ENCODE assay signal across 10 mouse cellular contexts in genomic region chr4:129785178-129785577, GRCm38 (mm10). TPM values are rescaled to one million over a fixed set of nuclear protein-coding genes. Genes with fewer than 3 reads are reported as not detected.
DNase-seq lines count a peak whose midpoint lies in the region; ATAC-seq lines count a peak whose summit lies in the region.
"Had no signal": no experiment of that assay in that cellular context is flagged by ENCODE, and none has a peak within 500 bp of the region (broad histone marks: within the 10 kb centered on the region; RNA-seq: fewer than 3 reads in every experiment).

No protein-coding gene starts in this region.

- H3K4me3 ChIP-seq in kidney, embryonic 15.5 days (replicated peaks), result no peak overlapping the region
- H3K4me3 ChIP-seq: embryonic facial prominence, embryonic 15.5 days; neural tube, embryonic 13.5 days had no signal

- peak; percentile 67 for DNase-seq in kidney, adult 18-20 months
- DNase-seq in adipocyte (ENCODE audit: low spot score), result peak; percentile 90
- DNase-seq in embryo, embryonic 10 days (ENCODE audit: low spot score), result peak; percentile 89
- DNase-seq in heart, postnatal 10 days, result peak; percentile 83 to 89
- peak; percentile 72 to 83 for DNase-seq in layer of hippocampus, postnatal 10 days (ENCODE audit: low spot score in 2 of 2)
- peak; percentile 19 to 56 for DNase-seq in spleen, postnatal 14 days (ENCODE audit: low spot score in 2 of 2)

- 1% methylated on average over 4 of the region's 4 CpGs for WGBS in kidney, embryonic 15.5 days

- ATAC-seq in kidney, embryonic 15.5 days (replicated peaks; ENCODE audit: low FRiP score), result no peak
- peak; percentile 69 for ATAC-seq in megakaryocyte, adult 5-6 weeks (ENCODE audit: poor library complexity, severe bottlenecking)

- H3K4me2 ChIP-seq in kidney, embryonic 15.5 days, result no peak overlapping the region
- H3K4me2 ChIP-seq: embryonic facial prominence, embryonic 15.5 days; neural tube, embryonic 13.5 days had no signal

- H3K27me3 ChIP-seq in kidney, embryonic 15.5 days, result no peaks in the 10 kb centered on the region
- H3K27me3 ChIP-seq: embryonic facial prominence, embryonic 15.5 days; neural tube, embryonic 13.5 days had no signal

- intact Hi-C loops in heart, postnatal 10 days (cut with DNase I), result loop anchor here (1.0 to 5.0 kb wide), 5 partner anchors 30 to 302 kb away; no protein-coding TSS in a partner anchor

- H3K4me1 ChIP-seq in kidney, embryonic 15.5 days, result peaks cover 25% of the 10 kb centered on the region

- H3K36me3 ChIP-seq in kidney, embryonic 15.5 days, result no peaks in the 10 kb centered on the region
- H3K36me3 ChIP-seq: embryonic facial prominence, embryonic 15.5 days; neural tube, embryonic 13.5 days had no signal

- H3K9me3 ChIP-seq in kidney, embryonic 15.5 days (replicated peaks), result no peaks in the 10 kb centered on the region
- H3K9me3 ChIP-seq: embryonic facial prominence, embryonic 15.5 days; neural tube, embryonic 13.5 days had no signal

- no peak overlapping the region for H3K27ac ChIP-seq in kidney, embryonic 15.5 days
- H3K27ac ChIP-seq: embryonic facial prominence, embryonic 15.5 days; neural tube, embryonic 13.5 days had no signal

- H3K9ac ChIP-seq in kidney, embryonic 15.5 days, result no peak overlapping the region
- H3K9ac ChIP-seq: embryonic facial prominence, embryonic 15.5 days; neural tube, embryonic 13.5 days had no signal

RNA-seq across cellular contexts. Expression of gene Ptp4a2, which starts 25.8 kb away (rescaled TPM):
- 311 and 374 TPM in 2 replicates for polyA plus RNA-seq in kidney, embryonic 15.5 days (2015; fragmentation: Nextera tagmentation; extraction: Ambion mirVana)
- 100 to 1,000 TPM; 243 to 271 TPM for total RNA-seq in heart, postnatal 10 days (2021)
- 100 to 1,000 TPM; 125 to 136 TPM for total RNA-seq in layer of hippocampus, postnatal 10 days (2021)
- total RNA-seq in megakaryocyte, adult 5-6 weeks (2015), result 363 and 365 TPM in 2 replicates
- 430 and 463 TPM in 2 replicates for total RNA-seq in megakaryocyte, adult 5-6 weeks (2017)

RNA-seq across cellular contexts. Expression of gene Khdrbs1, which starts 43.1 kb away (rescaled TPM):
- polyA plus RNA-seq in kidney, embryonic 15.5 days (2015; fragmentation: Nextera tagmentation; extraction: Ambion mirVana), result 118 and 125 TPM in 2 replicates
- 10 to 100 TPM; 67.8 to 76.8 TPM for total RNA-seq in heart, postnatal 10 days (2021)
- 100 to 1,000 TPM in 1 of 2 experiments, 10 to 100 TPM in 1; 99.3 to 108 TPM for total RNA-seq in layer of hippocampus, postnatal 10 days (2021)
- 83.6 and 94.7 TPM in 2 replicates for total RNA-seq in megakaryocyte, adult 5-6 weeks (2015)
- total RNA-seq in megakaryocyte, adult 5-6 weeks (2017), result 69.9 and 89.8 TPM in 2 replicates

Comparison
In these comparisons a context has a peak if more than half of its experiments do, and no peak if none do; other contexts are left out.
1. DNase-seq: peak in every context shown above with its lines; median percentile 90 in adipocyte; 89 in embryo, embryonic 10 days; 86 in heart, postnatal 10 days; 78 in layer of hippocampus, postnatal 10 days; 67 in kidney, adult 18-20 months; 38 in spleen, postnatal 14 days.